Mouse (Mus musculus) ES-E14 (cell line): ENCODE data around the gene Gpr68. TPM values are rescaled to one million over a fixed set of nuclear protein-coding genes. Genes with fewer than 3 reads are reported as not detected.

Experiments used
- DNase-seq: peaks from one replicate; pipeline ENCODE4 v3.0.0-alpha.2; 2013; ENCODE audit warnings: low read depth, low spot score
- H3K27ac ChIP-seq: 2 replicates; pipeline ENCODE4 v1.5.1; 2012; ENCODE audit warnings: low read depth, mild to moderate bottlenecking, low read length, moderate library complexity, mixed read lengths; ENCODE audit not compliant: poor library complexity, insufficient read depth, severe bottlenecking
- H3K36me3 ChIP-seq: 2 replicates; pipeline ENCODE4 v1.6.1; 2012; ENCODE audit warnings: mild to moderate bottlenecking, low read length, moderate library complexity, mixed read lengths; ENCODE audit not compliant: control insufficient read depth, poor library complexity, insufficient read depth, severe bottlenecking
- H3K4me1 ChIP-seq, 2 experiments: fragments of 150-350 bp in 1 of 2; sonication (generic) in 1 of 2; 2 replicates each; pipeline ENCODE4 v1.6.1; 2012; ENCODE audit warnings: low read length in 2 of 2, mild to moderate bottlenecking in 1 of 2, mixed read lengths in 1 of 2; ENCODE audit not compliant: control insufficient read depth in 2 of 2, insufficient read depth in 2 of 2, poor library complexity in 1 of 2
- H3K4me3 ChIP-seq, 2 experiments: fragments of 150-350 bp in 1 of 2; sonication (generic) in 1 of 2; 2 replicates each; pipeline ENCODE4 v1.5.1; 2012; ENCODE audit warnings: low read length in 2 of 2, low read depth in 1 of 2, mild to moderate bottlenecking in 1 of 2, mixed read lengths in 1 of 2; ENCODE audit not compliant: insufficient read depth in 1 of 2, poor library complexity in 1 of 2, severe bottlenecking in 1 of 2
- H3K9ac ChIP-seq: 2 replicates; pipeline ENCODE4 v1.6.1; 2012; ENCODE audit warnings: low read depth, mild to moderate bottlenecking, low read length, mixed read lengths; ENCODE audit not compliant: poor library complexity, insufficient read depth, severe bottlenecking
- H3K9me3 ChIP-seq: fragments of 150-350 bp; sonication (generic); 2 replicates; pipeline ENCODE4 v1.6.1; 2012; ENCODE audit warnings: low read depth, mild to moderate bottlenecking, low read length; ENCODE audit not compliant: control insufficient read depth, insufficient read depth
- CHD2 ChIP-seq: IDR thresholded peaks from 2 replicates; pipeline ENCODE4 v1.6.1; 2014; ENCODE audit warnings: mild to moderate bottlenecking, low read depth, low read length, inconsistent platforms
- HCFC1 ChIP-seq: IDR thresholded peaks from 2 replicates; pipeline ENCODE4 v1.6.1; 2012; ENCODE audit warnings: low read length, inconsistent platforms, borderline replicate concordance; ENCODE audit not compliant: insufficient read depth
- MAFK ChIP-seq: IDR thresholded peaks from 2 replicates; pipeline ENCODE4 v1.6.1; 2014; ENCODE audit warnings: mild to moderate bottlenecking, low read depth, low read length, inconsistent platforms; ENCODE audit not compliant: insufficient read depth
- ZC3H11A ChIP-seq: IDR thresholded peaks from 2 replicates; pipeline ENCODE4 v1.6.1; 2012; ENCODE audit warnings: low read depth, mild to moderate bottlenecking, inconsistent platforms, low read length, borderline replicate concordance
- ZNF384 ChIP-seq: IDR thresholded peaks from 2 replicates; pipeline ENCODE4 v1.6.1; 2012; ENCODE audit warnings: low read depth, low read length, inconsistent platforms
- in situ Hi-C, 2 experiments: fragments of 600-800 bp; cut with MboI; formaldehyde crosslinking; loops; one replicate each; pipeline ENCODE4 v1.15.1; 2025; ENCODE audit warnings: low sequenced_read_pairs in 2 of 2, inconsistent platforms in 1 of 2; ENCODE audit not compliant: unreplicated experiment in 2 of 2
- total RNA-seq: library from RNA; depleted of rRNA; stranded (reverse); fragments of 300-350 nt; gene quantifications from 2 replicates; pipeline ENCODE4 v1.2.3, GENCODE M21; 2012

Gene Gpr68
- total RNA-seq, 1 experiment = 0.49 TPM

DNA sequence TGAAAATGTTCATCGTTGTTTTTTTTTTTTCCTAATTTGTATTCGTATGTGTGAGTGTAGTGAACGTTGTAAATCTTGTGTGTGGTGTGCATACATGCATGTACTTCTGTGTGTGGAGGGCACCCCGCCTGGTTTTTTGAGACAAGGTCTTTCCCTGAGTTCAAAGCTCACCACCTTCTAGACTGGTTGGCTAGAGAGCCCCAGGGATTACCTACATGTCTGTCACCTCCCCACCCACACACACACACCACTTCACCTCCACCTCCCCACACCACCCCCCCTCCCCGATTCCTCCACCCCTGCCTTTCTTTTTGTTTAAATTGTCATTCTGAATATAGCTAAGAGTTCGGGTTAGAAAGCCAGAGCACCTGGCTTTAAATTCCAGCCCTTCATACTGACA, 7.1 kb downstream of the Gpr68 start:
- in situ Hi-C loops = no loop called here
- DNase-seq = no peak
- no peak overlapping the region for H3K4me3 ChIP-seq

GRCm38 (mm10) chr12:100899111-100899640, 8.8 kb downstream of the Gpr68 start:
- DNase-seq = no peak
- in situ Hi-C loops = no loop called here
- peaks cover 0 to 2% of the 10 kb centered on the region in 2 experiments; a peak in 1 of 4 replicates for H3K4me1 ChIP-seq
- H3K9ac ChIP-seq = peak overlapping the region; percentile 13; the same call in 1 of the 2 replicates
- no peaks in the 10 kb centered on the region for H3K9me3 ChIP-seq
- H3K27ac ChIP-seq = no peak overlapping the region
- TF ChIP-seq ZC3H11A = no peak
- TF ChIP-seq ZNF384 = no peak
- no peak for TF ChIP-seq MAFK
- H3K36me3 ChIP-seq = no peaks in the 10 kb centered on the region
- H3K4me3 ChIP-seq = peak overlapping the region; percentile 58 to 60

More for the DNA sequence above, 7.1 kb downstream of the Gpr68 start:
- no peak overlapping the region for H3K27ac ChIP-seq
- no peak overlapping the region for H3K9ac ChIP-seq
- no peaks in the 10 kb centered on the region for H3K36me3 ChIP-seq
- no peak for TF ChIP-seq CHD2
- TF ChIP-seq HCFC1 = no peak
- no peak for TF ChIP-seq ZC3H11A
- TF ChIP-seq ZNF384 = no peak
- no peak for TF ChIP-seq MAFK
- peaks cover 0 to 2% of the 10 kb centered on the region in 2 experiments; a peak in 1 of 4 replicates for H3K4me1 ChIP-seq
- no peaks in the 10 kb centered on the region for H3K9me3 ChIP-seq

DNA sequence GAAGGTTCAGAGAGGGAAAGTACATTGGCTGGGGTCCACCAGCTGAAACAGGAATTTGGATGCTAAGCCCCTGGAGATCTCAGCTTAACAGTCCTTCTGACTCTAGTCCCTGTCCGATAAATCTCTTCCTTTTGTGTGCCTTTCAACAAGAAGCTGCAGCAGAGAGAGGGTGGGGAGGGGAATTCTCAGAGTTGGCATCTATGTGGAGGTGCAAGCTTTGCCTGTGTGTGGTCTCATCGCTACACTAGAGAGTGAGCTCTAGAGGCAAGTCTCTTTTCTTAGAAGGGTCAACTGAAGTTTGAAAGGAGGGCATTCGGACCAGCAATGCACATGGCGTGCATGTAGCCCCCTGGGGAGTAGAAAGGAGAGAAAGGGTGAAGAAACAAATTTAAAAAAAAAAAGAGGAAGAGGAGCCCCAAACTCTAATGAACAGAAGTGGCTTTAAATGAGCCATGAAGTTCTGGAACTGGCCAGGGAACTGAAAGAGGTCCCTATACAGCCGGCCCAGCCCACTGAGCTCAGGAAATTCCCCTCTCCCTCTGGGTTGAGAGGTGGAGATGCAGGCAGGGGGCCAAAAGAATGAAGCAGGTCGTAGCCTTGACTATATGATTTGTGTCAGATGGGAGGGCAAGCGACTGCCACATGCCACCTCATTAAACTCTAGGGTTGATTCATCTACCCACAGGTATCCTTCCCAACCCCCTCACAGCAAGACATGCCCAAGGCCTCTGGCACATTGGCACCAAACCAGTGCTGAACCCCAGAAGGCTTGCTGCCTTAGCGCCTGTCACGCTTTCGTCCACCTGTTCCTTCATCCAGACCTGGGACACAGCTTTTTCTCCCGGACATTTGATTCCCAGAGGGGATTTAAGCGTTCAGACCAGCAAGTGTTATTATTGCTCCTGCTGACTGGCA, 10.0 kb downstream of the Gpr68 start:
- no peaks in the 10 kb centered on the region for H3K36me3 ChIP-seq
- no peak for DNase-seq
- H3K27ac ChIP-seq = no peak overlapping the region
- no peak overlapping the region for H3K9ac ChIP-seq
- no peak for TF ChIP-seq MAFK
- no peak for TF ChIP-seq CHD2
- TF ChIP-seq HCFC1 = no peak
- no peak for TF ChIP-seq ZC3H11A
- no peak for TF ChIP-seq ZNF384
- H3K9me3 ChIP-seq = no peaks in the 10 kb centered on the region
- H3K4me3 ChIP-seq = no peak overlapping the region
- in situ Hi-C loops = no loop called here
- peaks cover 0 to 2% of the 10 kb centered on the region in 2 experiments; a peak in 1 of 4 replicates for H3K4me1 ChIP-seq

GRCm38 (mm10) chr12:100896661-100897060, 11.3 kb downstream of the Gpr68 start:
- Histone ChIP-seq H3K27ac (no peak overlapping the region), H3K4me3 (no peak overlapping the region), H3K9ac (no peak overlapping the region), H3K9me3 (no peaks in the 10 kb centered on the region), H3K4me1 (peaks cover 0 to 2% of the 10 kb centered on the region in 2 experiments; a peak in 1 of 4 replicates), H3K36me3 (no peaks in the 10 kb centered on the region)
- DNase-seq = no peak
- TF ChIP-seq CHD2 (no peak), HCFC1 (no peak), ZNF384 (no peak), ZC3H11A (no peak), MAFK (no peak)
- in situ Hi-C loops = no loop called here
